Mouse (Mus musculus): ENCODE measurements around the gene Tusc2. TPM values are rescaled to one million over a fixed set of nuclear protein-coding genes. Genes with fewer than 3 reads are reported as not detected.

Tusc2 gene
- total and polyA plus RNA-seq, 3 experiments, result 36.2 to 48.9 TPM; not detected in 1

GRCm38 (mm10) chr9:107580501-107581317 is 17.7 kb downstream of the Tusc2 start, which contains the start of gene Hyal3:
Gene Hyal3 (plus strand): TSS chr9:107580818.
- Histone ChIP-seq H3K27ac (ENCODE audit: control insufficient read depth, low read depth, low read length) (peak within 1 kb of the TSS; percentile 98), H3K4me1 (ENCODE audit: control insufficient read depth in 1 of 2, insufficient read depth in 2 of 2, low read length in 2 of 2) (peaks cover 2 to 32% of the 10 kb centered on the region in 2 experiments; a peak in 3 of 4 replicates), H3K9ac (ENCODE audit: control insufficient read depth, low read depth, low read length, poor library complexity, severe bottlenecking) (peak within 1 kb of the TSS; percentile 78), H3K27me3 (ENCODE audit: control insufficient read depth in 1 of 2, insufficient read depth in 2 of 2, low read length in 2 of 2) (no peaks in the 10 kb centered on the region), H3K36me3 (ENCODE audit: control insufficient read depth in 1 of 2, insufficient read depth in 2 of 2, low read length in 2 of 2) (peaks cover 0 to 10% of the 10 kb centered on the region in 2 experiments; a peak in 2 of 4 replicates), H3K9me3 (replicated peaks; ENCODE audit: insufficient read depth, low read length) (no peaks in the 10 kb centered on the region), H3K4me3 (ENCODE audit: control insufficient read depth in 1 of 2, insufficient read depth in 1 of 2, low read depth in 2 of 2, low read length in 2 of 2) (peak within 1 kb of the TSS; percentile 81 to 98), H3K79me2 (ENCODE audit: control insufficient read depth, insufficient read depth, low read length, poor library complexity) (peaks cover 30% of the 10 kb centered on the region)
- DNase-seq (ENCODE audit: low read depth, low spot score), result peak; percentile 96
- peak; percentile 76 for TF ChIP-seq TBP (IDR thresholded peaks at IDR 0.05; ENCODE audit: low read depth, low read length)
- TF ChIP-seq MAZ (IDR thresholded peaks at IDR 0.05; ENCODE audit: low read depth, low read length), result peak; percentile 95; the same call in 1 of the 2 replicates
- peak; percentile 57 for TF ChIP-seq TCF12 (IDR thresholded peaks at IDR 0.05; ENCODE audit: low read depth, low read length)
- TF ChIP-seq EP300 (IDR thresholded peaks at IDR 0.05; ENCODE audit: low read depth in 1 of 2, low read length in 2 of 2), result peak in 1 of 2 experiments; percentile 40; a peak in 1 of 4 replicates
- TF ChIP-seq GABPA (IDR thresholded peaks at IDR 0.05; ENCODE audit: low read depth, low read length), result no peak
- TF ChIP-seq ZC3H11A (IDR thresholded peaks at IDR 0.05; ENCODE audit: low read depth, low read length), result no peak
- no peak for TF ChIP-seq ZKSCAN1 (IDR thresholded peaks at IDR 0.05; ENCODE audit: low read depth, low read length)
- no peak for TF ChIP-seq E2F4 (IDR thresholded peaks at IDR 0.05; ENCODE audit: borderline replicate concordance, low read depth, low read length)
- TF ChIP-seq POLR2A (IDR thresholded peaks at IDR 0.05; ENCODE audit: control insufficient read depth in 1 of 2, insufficient read depth in 1 of 2, low read depth in 1 of 2, low read length in 2 of 2, poor library complexity in 1 of 2), result peak in 1 of 2 experiments; percentile 84; a peak in 3 of 4 replicates
- 0 out of 2 replicates have a peak, but pooled peaks have one; percentile 57 for TF ChIP-seq ELF1 (IDR thresholded peaks at IDR 0.05; ENCODE audit: low read depth, low read length)
- peak; percentile 80 for TF ChIP-seq HCFC1 (IDR thresholded peaks at IDR 0.05; ENCODE audit: low read depth, low read length)
- TF ChIP-seq SMC3 (IDR thresholded peaks at IDR 0.05; ENCODE audit: low read depth, low read length), result no peak
- TF ChIP-seq NELFE (IDR thresholded peaks at IDR 0.05; ENCODE audit: low read depth, low read length), result peak; percentile 73
- no peak for TF ChIP-seq GATA1 (IDR thresholded peaks at IDR 0.05; ENCODE audit: low read depth, low read length)
- no peak for TF ChIP-seq USF2 (IDR thresholded peaks at IDR 0.05; ENCODE audit: borderline replicate concordance in 1 of 2, insufficient read depth in 1 of 2, low read depth in 1 of 2, low read length in 2 of 2)
- no peak for TF ChIP-seq JUND (IDR thresholded peaks at IDR 0.05; ENCODE audit: low read depth, low read length)
- no peak for TF ChIP-seq CHD2 (IDR thresholded peaks at IDR 0.05; ENCODE audit: low read length)
- TF ChIP-seq CHD1 (IDR thresholded peaks at IDR 0.05; ENCODE audit: low read depth, low read length), result no peak
- TF ChIP-seq ZNF384 (IDR thresholded peaks at IDR 0.05; ENCODE audit: low read depth, low read length), result no peak
- peak; percentile 64; the same call in 1 of the 2 replicates for TF ChIP-seq POLR2AphosphoS2 (IDR thresholded peaks at IDR 0.05; ENCODE audit: low read length)
- peak; percentile 40; the same call in 1 of the 2 replicates for TF ChIP-seq POLR2AphosphoS5 (IDR thresholded peaks at IDR 0.05; ENCODE audit: borderline replicate concordance, low read depth, low read length)
- TF ChIP-seq CTCF (IDR thresholded peaks at IDR 0.05 in 2 of 3, conservative IDR thresholded peaks at IDR 0.05 in 1 of 3; ENCODE audit: control insufficient read depth in 1 of 3, insufficient read depth in 1 of 3, low read depth in 2 of 3, low read length in 3 of 3, poor library complexity in 1 of 3, severe bottlenecking in 1 of 3), result no peak
- TF ChIP-seq MYC (IDR thresholded peaks at IDR 0.05; ENCODE audit: low read depth, low read length), result no peak
- TF ChIP-seq MEF2A (IDR thresholded peaks at IDR 0.05; ENCODE audit: extremely low read depth, insufficient replicate concordance, low read depth, low read length, poor library complexity, severe bottlenecking), result no peak
- no peak for TF ChIP-seq USF1 (IDR thresholded peaks at IDR 0.05; ENCODE audit: low read depth, low read length)
- no peak for TF ChIP-seq MYB (IDR thresholded peaks at IDR 0.05; ENCODE audit: low read depth, low read length)
- TF ChIP-seq SIN3A (IDR thresholded peaks at IDR 0.05; ENCODE audit: low read length), result peak; percentile 46
- 0 out of 2 replicates have a peak, but pooled peaks have one; percentile 64 for TF ChIP-seq UBTF (IDR thresholded peaks at IDR 0.05; ENCODE audit: borderline replicate concordance, insufficient read depth, low read depth, low read length)
- TF ChIP-seq BHLHE40 (IDR thresholded peaks at IDR 0.05; ENCODE audit: borderline replicate concordance, low read depth, low read length), result no peak
- TF ChIP-seq ZMIZ1 (IDR thresholded peaks at IDR 0.05; ENCODE audit: low read depth, low read length), result peak; percentile 74
- TF ChIP-seq TAL1 (IDR thresholded peaks at IDR 0.05; ENCODE audit: low read length), result no peak
- peak; percentile 46; the same call in 1 of the 2 replicates for TF ChIP-seq ETS1 (IDR thresholded peaks at IDR 0.05; ENCODE audit: low read depth, low read length)
- peak; percentile 52 for TF ChIP-seq MXI1 (IDR thresholded peaks at IDR 0.05; ENCODE audit: low read depth, low read length)
- TF ChIP-seq KAT2A (conservative IDR thresholded peaks at IDR 0.05; ENCODE audit: low read depth, low read length), result no peak; the same call in 1 of the 2 replicates
- TF ChIP-seq MAX (IDR thresholded peaks at IDR 0.05; ENCODE audit: low read length), result peak; percentile 13

Measured in MEL (cell line).